ENCODE assay signal across 10 mouse cellular contexts in the genomic region with DNA sequence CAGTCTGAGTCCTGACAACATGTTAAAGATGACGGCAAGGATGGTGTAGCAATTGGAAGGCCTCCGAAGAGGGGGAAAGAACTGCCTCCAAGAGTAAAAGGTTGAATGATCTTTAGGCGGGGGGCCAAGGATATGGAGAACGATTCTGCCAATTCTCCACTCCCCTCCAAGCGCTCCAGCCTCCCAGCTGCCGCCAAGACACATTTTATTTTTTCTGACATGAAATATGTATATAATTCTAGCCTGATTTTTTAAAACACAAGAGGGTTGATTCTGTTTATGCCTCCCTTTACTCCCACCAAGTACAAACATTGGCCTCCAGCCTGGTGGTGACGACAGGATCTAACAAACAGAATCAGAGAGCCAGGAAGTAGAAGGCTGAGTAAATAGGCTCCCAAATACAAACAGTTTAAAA.
DNase-seq lines count a peak whose midpoint lies in the region; TF ChIP-seq lines count a peak whose summit lies in the region.
"Had no signal": no experiment of that assay in that cellular context is flagged by ENCODE, and none has a peak within 500 bp of the region (broad histone marks: within the 10 kb centered on the region; RNA-seq: fewer than 3 reads in every experiment).

No protein-coding gene starts in this region.

- H3K4me1 ChIP-seq in heart, adult 2 months (ENCODE audit: control insufficient read depth, insufficient read depth, low read length): peaks cover 1% of the 10 kb centered on the region; the same call in 1 of the 2 replicates

- no peak overlapping the region for H3K4me3 ChIP-seq in heart, adult 2 months

- TF ChIP-seq CTCF in heart, adult 2 months (IDR thresholded peaks at IDR 0.05): no peak
- TF ChIP-seq CTCF in brain, embryonic 14.5 days (IDR thresholded peaks at IDR 0.05; ENCODE audit: borderline replicate concordance, extremely low read depth, insufficient read depth, insufficient read length): no peak

- peak; percentile 57 to 58 for DNase-seq in heart, adult 2 months
- DNase-seq in heart, postnatal 25 days (ENCODE audit: low spot score): no peak
- peak; percentile 42 for DNase-seq in brain, embryonic 14.5 days (ENCODE audit: low read depth)
- peak; percentile 14 for DNase-seq in gastrocnemius, postnatal 10 days
- peak; percentile 62 for DNase-seq in lung, postnatal 10 days
- DNase-seq in natural killer cell, adult 2 months (ENCODE audit: low spot score in 2 of 2): no peak
- DNase-seq in embryo, embryonic 11 days: no peak
- DNase-seq in layer of hippocampus, postnatal 36 days: no peak
- DNase-seq: cerebellum, adult 18-20 months; kidney, adult 18-20 months had no signal

- no peak for TF ChIP-seq EP300 in heart, adult 2 months (IDR thresholded peaks at IDR 0.05; ENCODE audit: insufficient read depth, low read depth, low read length)

- WGBS in heart, adult 2 months: 62% methylated on average over 7 of the region's 7 CpGs

- H3K9ac ChIP-seq in heart, adult 2 months (ENCODE audit: low read depth, low read length): no peak overlapping the region

- H3K79me2 ChIP-seq in heart, adult 2 months (replicated peaks; ENCODE audit: control insufficient read depth, insufficient read depth, low read length): no peaks in the 10 kb centered on the region

- TF ChIP-seq POLR2A in heart, adult 2 months (IDR thresholded peaks at IDR 0.05; ENCODE audit: insufficient read depth, low read depth, low read length): no peak
- no peak for TF ChIP-seq POLR2A in brain, embryonic 14.5 days (IDR thresholded peaks at IDR 0.05; ENCODE audit: borderline replicate concordance, extremely low read depth, insufficient read depth, insufficient read length, poor library complexity, severe bottlenecking)

- H3K36me3 ChIP-seq in heart, adult 2 months (ENCODE audit: control insufficient read depth, insufficient read depth, low read length): no peaks in the 10 kb centered on the region

- no peak overlapping the region for H3K27ac ChIP-seq in heart, adult 2 months

- intact Hi-C loops in heart, adult 2 months (cut with DNase I): no loop called here
- intact Hi-C loops in heart, postnatal 25 days (cut with DNase I): no loop called here

- H3K27me3 ChIP-seq in heart, adult 2 months (ENCODE audit: control insufficient read depth, insufficient read depth, low read length): peaks cover 3% of the 10 kb centered on the region; the same call in 1 of the 2 replicates

Comparison
In these comparisons a context has a peak if more than half of its experiments do, and no peak if none do; other contexts are left out.
1. DNase-seq: peak in heart, adult 2 months (2 of 2), brain, embryonic 14.5 days (single experiment), gastrocnemius, postnatal 10 days (single experiment) and lung, postnatal 10 days (single experiment); none in heart, postnatal 25 days (single experiment), natural killer cell, adult 2 months (0 of 2), embryo, embryonic 11 days (single experiment) and layer of hippocampus, postnatal 36 days (0 of 2).